Mouse (Mus musculus) CH12.LX (cell line): ENCODE measurements around the gene Pola2. TPM values are rescaled to one million over a fixed set of nuclear protein-coding genes. Genes with fewer than 3 reads are reported as not detected.

ENCODE experiments used
- DNase-seq: peaks from one replicate; pipeline ENCODE4 v3.0.0-alpha.2; 2013; ENCODE audit errors: extremely low read depth
- H3K27ac ChIP-seq: 2 replicates; pipeline ENCODE4 v1.5.1; 2012; ENCODE audit warnings: low read depth, mild to moderate bottlenecking, control low read depth, moderate library complexity; ENCODE audit not compliant: insufficient read depth
- H3K27me3 ChIP-seq: replicated peaks from 2 replicates; pipeline ENCODE3; 2012; ENCODE audit warnings: inconsistent platforms
- H3K36me3 ChIP-seq, 2 experiments: replicated peaks in 1 of 2; 2 replicates each; pipeline versions ENCODE3 to v1.6.1; 2012; ENCODE audit warnings: inconsistent platforms in 1 of 2, low read length in 1 of 2, mild to moderate bottlenecking in 1 of 2, mixed read lengths in 1 of 2, moderate library complexity in 1 of 2; ENCODE audit not compliant: control insufficient read depth in 1 of 2, insufficient read depth in 1 of 2
- H3K4me1 ChIP-seq, 2 experiments: 2 replicates each; pipeline ENCODE4 v1.6.1; 2012; ENCODE audit warnings: inconsistent platforms in 1 of 2, moderate library complexity in 1 of 2; ENCODE audit not compliant: insufficient read depth in 2 of 2, control insufficient read depth in 1 of 2
- H3K4me2 ChIP-seq: 2 replicates; pipeline ENCODE4 v1.6.1; 2012; ENCODE audit warnings: low read depth, mild to moderate bottlenecking, control low read depth; ENCODE audit not compliant: poor library complexity, insufficient read depth, severe bottlenecking
- H3K4me3 ChIP-seq, 3 experiments: fragments of 150-350 bp in 1 of 3; sonication (generic) in 1 of 3; replicated peaks in 1 of 3; 2 replicates each; pipeline versions ENCODE3 to v1.5.1; 2011 to 2012; ENCODE audit warnings: low read depth in 2 of 3, low read length in 2 of 3, mild to moderate bottlenecking in 2 of 3, moderate library complexity in 2 of 3, control low read depth in 1 of 3, improper control_type of control experiment in 1 of 3, inconsistent platforms in 1 of 3, mixed read lengths in 1 of 3; ENCODE audit not compliant: poor library complexity in 1 of 3
- H3K79me2 ChIP-seq: replicated peaks from 2 replicates; pipeline ENCODE4 v1.6.1; 2012; ENCODE audit warnings: mild to moderate bottlenecking, moderate library complexity; ENCODE audit not compliant: control insufficient read depth, poor library complexity, insufficient read depth, severe bottlenecking; ENCODE audit errors: extremely low read depth
- H3K9ac ChIP-seq: 2 replicates; pipeline ENCODE4 v1.6.1; 2012; ENCODE audit warnings: low read depth, mild to moderate bottlenecking, control low read depth, moderate library complexity; ENCODE audit not compliant: insufficient read depth
- H3K9me3 ChIP-seq: replicated peaks from 2 replicates; pipeline ENCODE3; 2012; ENCODE audit warnings: low read length, inconsistent platforms, mixed read lengths
- BHLHE40 ChIP-seq: IDR thresholded peaks from 2 replicates; pipeline ENCODE4 v1.6.1; 2011; ENCODE audit warnings: mild to moderate bottlenecking, low read depth, low read length, improper control_type of control experiment
- CHD1 ChIP-seq: IDR thresholded peaks from 2 replicates; pipeline ENCODE4 v1.6.1; 2012; ENCODE audit warnings: low read depth, low read length, improper control_type of control experiment, inconsistent platforms
- CHD2 ChIP-seq: IDR thresholded peaks from 2 replicates; pipeline ENCODE4 v1.6.1; 2011; ENCODE audit warnings: low read length, improper control_type of control experiment
- CTCF ChIP-seq, 2 experiments: IDR thresholded peaks in 1 of 2; conservative IDR thresholded peaks in 1 of 2; 2 replicates each; pipeline ENCODE4 v1.5.1; 2011 to 2012; ENCODE audit warnings: low read depth in 2 of 2, low read length in 2 of 2, improper control_type of control experiment in 1 of 2, inconsistent platforms in 1 of 2, mild to moderate bottlenecking in 1 of 2, moderate library complexity in 1 of 2
- E2F4 ChIP-seq: IDR thresholded peaks from 2 replicates; pipeline ENCODE4 v1.6.1; 2011; ENCODE audit warnings: low read depth, low read length, improper control_type of control experiment; ENCODE audit not compliant: insufficient replicate concordance
- EP300 ChIP-seq: IDR thresholded peaks from 2 replicates; pipeline ENCODE4 v1.6.1; 2011; ENCODE audit warnings: low read length, improper control_type of control experiment
- IRF4 ChIP-seq: IDR thresholded peaks from 2 replicates; pipeline ENCODE4 v1.6.1; 2014; ENCODE audit warnings: low read depth, mild to moderate bottlenecking, inconsistent platforms, low read length, improper control_type of control experiment
- JUND ChIP-seq: conservative IDR thresholded peaks from 2 replicates; pipeline ENCODE4 v1.6.1; 2011; ENCODE audit warnings: low read depth, low read length, improper control_type of control experiment
- MAX ChIP-seq: IDR thresholded peaks from 2 replicates; pipeline ENCODE4 v1.6.1; 2011; ENCODE audit warnings: low read length, improper control_type of control experiment
- MAZ ChIP-seq: IDR thresholded peaks from 2 replicates; pipeline ENCODE4 v1.6.1; 2012; ENCODE audit warnings: low read depth, mild to moderate bottlenecking, inconsistent platforms, low read length, improper control_type of control experiment, moderate library complexity
- MEF2A ChIP-seq: IDR thresholded peaks from 2 replicates; pipeline ENCODE4 v1.6.1; 2014; ENCODE audit warnings: low read depth, mild to moderate bottlenecking, inconsistent platforms, low read length, improper control_type of control experiment, borderline replicate concordance
- MXI1 ChIP-seq: IDR thresholded peaks from 2 replicates; pipeline ENCODE4 v1.6.1; 2011; ENCODE audit warnings: mild to moderate bottlenecking, low read depth, low read length, improper control_type of control experiment
- MYC ChIP-seq: IDR thresholded peaks from 2 replicates; pipeline ENCODE4 v1.6.1; 2011; ENCODE audit warnings: low read depth, mild to moderate bottlenecking, improper control_type of control experiment, low read length
- NELFE ChIP-seq: IDR thresholded peaks from 2 replicates; pipeline ENCODE4 v1.6.1; 2011; ENCODE audit warnings: low read depth, low read length, improper control_type of control experiment
- NRF1 ChIP-seq: IDR thresholded peaks from 2 replicates; pipeline ENCODE4 v1.6.1; 2014; ENCODE audit warnings: low read depth, mild to moderate bottlenecking, inconsistent platforms, low read length, improper control_type of control experiment, moderate library complexity
- POLR2A ChIP-seq: IDR thresholded peaks from 2 replicates; pipeline ENCODE4 v1.6.1; 2011; ENCODE audit warnings: low read depth, mild to moderate bottlenecking, improper control_type of control experiment, low read length
- RAD21 ChIP-seq: IDR thresholded peaks from 2 replicates; pipeline ENCODE4 v1.6.1; 2011; ENCODE audit warnings: low read depth, mild to moderate bottlenecking, low read length, improper control_type of control experiment, moderate library complexity
- RCOR1 ChIP-seq: conservative IDR thresholded peaks from 2 replicates; pipeline ENCODE4 v1.6.1; 2012; ENCODE audit warnings: low read depth, mild to moderate bottlenecking, inconsistent platforms, low read length, improper control_type of control experiment
- SIN3A ChIP-seq: IDR thresholded peaks from 2 replicates; pipeline ENCODE4 v1.6.1; 2012; ENCODE audit warnings: low read length, improper control_type of control experiment, inconsistent platforms
- SMC3 ChIP-seq: IDR thresholded peaks from 2 replicates; pipeline ENCODE4 v1.6.1; 2011; ENCODE audit warnings: low read depth, low read length, improper control_type of control experiment
- TCF12 ChIP-seq: IDR thresholded peaks from 2 replicates; pipeline ENCODE4 v1.6.1; 2014; ENCODE audit warnings: low read depth, mild to moderate bottlenecking, inconsistent platforms, low read length, improper control_type of control experiment
- USF1 ChIP-seq: IDR thresholded peaks from 2 replicates; pipeline ENCODE4 v1.6.1; 2014; ENCODE audit warnings: low read depth, mild to moderate bottlenecking, inconsistent platforms, low read length, improper control_type of control experiment
- ZC3H11A ChIP-seq: IDR thresholded peaks from 2 replicates; pipeline ENCODE4 v1.6.1; 2012; ENCODE audit warnings: low read depth, mild to moderate bottlenecking, inconsistent platforms, low read length, improper control_type of control experiment
- ZMIZ1 ChIP-seq: IDR thresholded peaks from 2 replicates; pipeline ENCODE4 v1.6.1; 2012; ENCODE audit warnings: low read depth, mild to moderate bottlenecking, inconsistent platforms, low read length, improper control_type of control experiment
- dilution Hi-C: fragments of 300-500 bp; cut with MboI; formaldehyde crosslinking; loops from 2 replicates; pipeline ENCODE4 v1.14.3; 2020; ENCODE audit warnings: low sequenced_read_pairs; ENCODE audit not compliant: extremely low pct_unique_long_range_greater_than_20kb, extremely low pct_ligation_motif_present
- in situ Hi-C: fragments of 300-500 bp; cut with MboI; formaldehyde crosslinking; loops from 3 replicates; pipeline ENCODE4 v1.14.3; 2019; ENCODE audit warnings: low sequenced_read_pairs, low pct_ligation_motif_present, low pct_unique_long_range_greater_than_20kb, mixed read lengths
- polyA plus RNA-seq: library from polyadenylated mRNA; unstranded; fragments of >175 nt; gene quantifications from 2 replicates; pipeline ENCODE4 v1.2.1, GENCODE M21; 2012; ENCODE audit warnings: low read depth; ENCODE audit not compliant: insufficient read length
- total RNA-seq, 2 experiments: library from RNA; depleted of rRNA; stranded (reverse); fragments of 300-350 nt in 1 of 2; fragments of >200 nt in 1 of 2; gene quantifications; 2 replicates each; pipeline ENCODE4 v1.2.3; 2012 to 2014

The Pola2 gene
- total and polyA plus RNA-seq, 3 experiments: 60.3 to 91.4 (median 71.7) TPM

- Histone ChIP-seq H3K4me1 (peaks cover 16 to 40% of the 10 kb centered on the region in 2 experiments), H3K79me2 (no peaks in the 10 kb centered on the region), H3K36me3 (no peaks in the 10 kb centered on the region), H3K9ac (no peak overlapping the region), H3K4me2 (peak overlapping the region; percentile 72), H3K9me3 (no peaks in the 10 kb centered on the region), H3K27me3 (peaks cover 7% of the 10 kb centered on the region), H3K27ac (no peak overlapping the region), H3K4me3 (peak overlapping the region in 1 of 3 experiments; percentile 20)
- in situ Hi-C loops (no loop called here), dilution Hi-C loops (no loop called here)
- TF ChIP-seq MXI1 (no peak), BHLHE40 (no peak), NRF1 (no peak), ZMIZ1 (no peak)
- no peak for DNase-seq
Measured at GRCm38 (mm10) chr19:5925311-5925855, 38.6 kb downstream of the Pola2 start.

- TF ChIP-seq POLR2A (peak; percentile 19; the same call in 1 of the 2 replicates), MYC (no peak)
- Histone ChIP-seq H3K27me3 (peaks cover 7% of the 10 kb centered on the region), H3K4me1 (peaks cover 10 to 33% of the 10 kb centered on the region in 2 experiments), H3K9me3 (no peaks in the 10 kb centered on the region), H3K36me3 (no peaks in the 10 kb centered on the region), H3K9ac (peak within 1 kb of the TSS; percentile 16), H3K4me3 (peak within 1 kb of the TSS; percentile 46 to 54 (median 48)), H3K27ac (no peak within 1 kb of the TSS), H3K4me2 (peak within 1 kb of the TSS; percentile 72), H3K79me2 (no peaks in the 10 kb centered on the region)
- peak; percentile 96 for DNase-seq
- in situ Hi-C loops (loop anchor here (5.0 kb wide), 2 partner anchors 38 to 93 kb away; partner anchors contain the start of genes Capn1 and Pola2), dilution Hi-C loops (no loop called here)
Measured at GRCm38 (mm10) chr19:5924713-5925093, 39.3 kb downstream of the Pola2 start, which contains the start of gene Cdc42ep2. TSS of gene Cdc42ep2 (minus strand) at chr19:5924816.

GRCm38 (mm10) chr19:5923990-5924712 lies 39.9 kb downstream of the Pola2 start:
- Histone ChIP-seq H3K4me1 (peaks cover 5 to 28% of the 10 kb centered on the region in 2 experiments; a peak in 2 of 4 replicates), H3K36me3 (peaks cover 0 to under 1% of the 10 kb centered on the region in 2 experiments), H3K79me2 (no peaks in the 10 kb centered on the region), H3K9ac (peak overlapping the region; percentile 16; the same call in 1 of the 2 replicates), H3K27ac (no peak overlapping the region), H3K4me3 (peak overlapping the region; percentile 46 to 54 (median 48)), H3K4me2 (peak overlapping the region; percentile 72), H3K27me3 (peaks cover 7% of the 10 kb centered on the region), H3K9me3 (no peaks in the 10 kb centered on the region)
- dilution Hi-C loops (no loop called here), in situ Hi-C loops (loop anchor here (5.0 kb wide), 2 partner anchors 38 to 93 kb away; partner anchors contain the start of genes Capn1 and Pola2)
- peak; percentile 84 for DNase-seq
- TF ChIP-seq JUND: no peak
- TF ChIP-seq CHD2: 0 out of 2 replicates have a peak, but pooled peaks have one; percentile 25
- peak; percentile 85 for TF ChIP-seq SMC3
- TF ChIP-seq SIN3A: peak; percentile 68
- no peak for TF ChIP-seq USF1
- TF ChIP-seq MXI1: peak; percentile 75
- TF ChIP-seq MAX: no peak
- no peak for TF ChIP-seq ZC3H11A
- 0 out of 2 replicates have a peak, but pooled peaks have one; percentile 28 for TF ChIP-seq MEF2A
- TF ChIP-seq MAZ: peak; percentile 61
- no peak for TF ChIP-seq CHD1
- TF ChIP-seq IRF4: peak; percentile 45; the same call in 1 of the 2 replicates
- TF ChIP-seq CTCF (conservative IDR thresholded peaks at IDR 0.05 in 1 of 2, IDR thresholded peaks at IDR 0.05 in 1 of 2; ENCODE audit: low read depth in 2 of 2, low read length in 2 of 2): peak; percentile 14 to 93; a peak in 2 of 4 replicates
- TF ChIP-seq NELFE: peak; percentile 51; the same call in 1 of the 2 replicates
- no peak for TF ChIP-seq RCOR1
- no peak for TF ChIP-seq EP300
- TF ChIP-seq TCF12: peak; percentile 44; the same call in 1 of the 2 replicates
- TF ChIP-seq RAD21: peak; percentile 83
- no peak for TF ChIP-seq E2F4
